Mouse (Mus musculus) fibroblast of lung, adult 2 months (primary cell): ENCODE measurements around the gene Hist1h1c.
A peak's percentile ranks its signal among the peaks of the same experiment; 100 is the strongest.
"Not testable (repeated sequence)": the region's sequence is repeated elsewhere in the genome, so short reads cannot be mapped to it uniquely, and the experiment has no call there.

Experiments used
- DNase-seq: peaks from one replicate; pipeline ENCODE4 v3.0.0-alpha.2; 2011; ENCODE audit warnings: low read depth

The Hist1h1c gene

DNA sequence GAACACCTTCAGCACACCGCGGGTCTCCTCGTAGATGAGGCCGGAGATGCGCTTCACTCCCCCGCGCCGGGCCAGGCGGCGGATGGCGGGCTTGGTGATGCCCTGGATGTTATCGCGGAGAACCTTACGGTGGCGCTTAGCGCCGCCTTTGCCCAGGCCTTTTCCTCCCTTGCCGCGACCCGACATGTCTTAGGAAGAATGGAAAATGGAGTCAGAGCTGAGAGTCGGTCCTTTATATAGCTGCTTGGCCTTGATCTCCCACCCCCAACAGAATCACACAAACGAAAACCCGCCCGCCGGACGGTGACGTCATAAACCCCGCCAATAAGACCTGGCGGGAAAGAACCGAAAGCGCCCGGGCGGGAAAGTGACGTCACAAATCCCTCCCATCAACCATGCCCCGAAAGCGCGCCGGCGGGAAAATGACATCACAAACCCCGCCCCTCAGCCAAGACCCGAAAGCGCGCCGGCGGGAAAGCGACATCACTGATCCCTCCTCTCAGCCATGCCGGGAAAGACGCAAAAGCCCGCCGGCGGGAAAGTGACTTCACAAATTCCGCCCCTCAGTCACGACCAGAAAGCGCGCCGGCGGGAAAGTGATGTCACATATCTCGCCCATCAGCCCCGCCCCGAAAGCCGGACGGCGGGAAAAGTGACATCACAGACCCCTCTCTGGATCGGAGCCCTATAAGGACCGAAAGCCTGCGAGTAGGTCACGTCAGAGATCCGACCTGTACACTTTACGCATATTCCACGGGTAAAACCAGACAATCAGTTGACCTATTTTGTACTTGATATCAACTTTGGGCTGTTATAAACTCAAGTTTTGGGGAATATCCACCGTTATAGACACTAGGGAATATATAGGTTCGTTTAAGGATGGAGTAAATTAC is 22.6 kb downstream of the Hist1h1c start, which contains the start of gene Hist1h4a:
Gene Hist1h4a (minus strand): TSS at position 259 of the 893 bp plus-strand sequence.
- peak; percentile 86 for DNase-seq

DNA sequence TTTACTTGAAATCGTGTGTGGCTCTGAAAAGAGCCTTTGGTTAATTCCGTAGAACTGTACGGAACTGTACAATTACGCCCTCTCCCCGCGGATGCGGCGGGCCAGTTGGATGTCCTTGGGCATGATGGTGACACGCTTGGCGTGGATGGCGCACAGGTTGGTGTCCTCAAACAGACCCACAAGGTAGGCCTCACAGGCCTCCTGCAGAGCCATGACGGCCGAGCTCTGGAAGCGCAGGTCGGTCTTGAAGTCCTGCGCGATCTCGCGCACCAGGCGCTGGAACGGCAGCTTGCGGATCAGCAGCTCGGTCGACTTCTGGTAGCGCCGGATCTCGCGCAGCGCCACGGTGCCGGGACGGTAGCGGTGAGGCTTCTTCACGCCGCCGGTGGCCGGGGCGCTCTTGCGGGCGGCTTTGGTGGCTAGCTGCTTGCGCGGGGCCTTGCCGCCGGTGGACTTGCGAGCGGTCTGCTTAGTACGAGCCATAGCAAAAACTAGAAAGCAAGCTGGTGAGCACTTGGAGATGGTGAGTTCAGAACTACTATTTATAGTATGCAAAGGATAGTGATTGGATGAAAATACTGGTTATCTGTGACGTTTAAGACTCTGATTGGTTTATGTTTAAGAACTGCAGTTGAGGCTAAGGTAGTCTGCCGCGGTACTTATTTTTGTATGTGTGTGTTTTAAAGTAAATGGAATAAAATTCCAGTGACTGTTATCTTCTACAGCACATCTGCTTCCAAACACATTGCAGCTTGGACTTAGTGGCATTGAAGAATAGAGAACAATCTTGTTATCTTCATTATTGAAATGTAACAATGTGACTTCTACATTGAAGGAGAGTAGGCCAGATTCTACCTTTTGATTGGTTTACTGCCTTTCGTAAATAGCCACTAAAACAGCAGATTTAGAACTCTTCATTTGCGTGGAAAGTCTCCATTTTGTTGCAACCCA is 23.5 kb downstream of the Hist1h1c start, which contains the start of gene Hist1h3a:
Gene Hist1h3a (minus strand): TSS at position 516 of the 951 bp plus-strand sequence.
- peak; percentile 70 for DNase-seq

GRCm38 (mm10) chr13:23763242-23763585 is 24.6 kb downstream of the Hist1h1c start:
- no peak for DNase-seq

- DNase-seq: no peak
These were observed 25.1 kb downstream of the Hist1h1c start, which contains the start of gene Hist1h1a for GRCm38 (mm10) chr13:23763586-23764323. Hist1h1a (plus strand) TSS chr13:23763666.

DNA sequence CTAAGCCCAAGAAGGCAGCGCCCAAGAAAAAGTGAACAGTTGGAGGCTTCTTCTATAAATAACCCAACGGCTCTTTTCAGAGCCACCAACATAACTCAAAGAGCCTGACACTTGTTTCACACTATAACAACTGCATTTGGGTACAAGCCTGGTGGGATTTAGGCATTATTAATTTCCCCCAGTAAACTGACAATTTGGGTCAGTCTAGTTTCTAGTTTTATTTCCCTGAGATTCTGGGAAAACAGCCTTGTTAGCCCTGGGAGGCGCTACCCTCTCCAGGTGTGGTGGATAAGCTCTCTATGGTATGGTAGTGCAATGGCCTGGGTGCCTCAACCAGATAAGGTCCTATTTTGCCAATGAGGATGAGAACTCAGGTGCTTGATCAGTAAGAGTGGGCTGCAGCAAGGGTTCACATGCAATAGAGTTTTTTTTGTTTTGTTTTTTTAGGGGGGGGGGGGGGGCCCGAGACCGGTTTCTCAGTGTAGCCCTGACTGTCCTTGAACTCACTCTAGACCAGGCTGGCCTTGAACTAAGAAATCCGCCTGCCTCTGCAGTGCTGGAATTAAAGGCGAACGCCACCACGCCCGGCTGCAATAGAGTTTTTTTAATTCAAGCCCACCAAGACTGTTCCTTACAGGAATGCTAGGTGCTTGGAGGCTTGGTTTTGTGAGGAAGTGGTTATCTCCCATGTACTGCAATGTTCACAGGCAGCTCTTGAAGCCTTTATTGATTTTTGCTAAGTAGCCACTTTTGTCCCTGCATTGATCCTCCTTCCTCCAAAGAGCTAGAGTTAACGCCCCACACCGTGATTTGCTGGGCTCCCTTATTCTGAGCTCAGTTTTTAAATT is 25.9 kb downstream of the Hist1h1c start:
- DNase-seq: no peak

DNA sequence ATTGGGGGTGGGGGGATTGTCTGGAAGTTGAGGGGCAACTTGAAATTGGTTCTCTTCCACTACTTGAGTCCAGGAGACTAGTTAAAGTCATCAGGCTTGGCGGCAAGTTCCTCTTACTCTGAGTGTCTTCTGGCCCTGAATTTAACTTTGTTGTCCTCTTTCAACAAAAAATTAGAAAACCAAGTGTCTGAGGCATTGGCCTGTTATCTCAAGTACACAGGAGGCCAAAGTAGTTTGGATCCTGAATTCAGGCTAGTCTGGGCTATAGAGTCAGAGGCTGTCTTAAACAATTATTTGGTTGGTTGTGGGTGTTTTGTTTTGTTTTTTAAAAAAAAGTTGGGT is 26.5 kb downstream of the Hist1h1c start:
- DNase-seq: no peak

DNA sequence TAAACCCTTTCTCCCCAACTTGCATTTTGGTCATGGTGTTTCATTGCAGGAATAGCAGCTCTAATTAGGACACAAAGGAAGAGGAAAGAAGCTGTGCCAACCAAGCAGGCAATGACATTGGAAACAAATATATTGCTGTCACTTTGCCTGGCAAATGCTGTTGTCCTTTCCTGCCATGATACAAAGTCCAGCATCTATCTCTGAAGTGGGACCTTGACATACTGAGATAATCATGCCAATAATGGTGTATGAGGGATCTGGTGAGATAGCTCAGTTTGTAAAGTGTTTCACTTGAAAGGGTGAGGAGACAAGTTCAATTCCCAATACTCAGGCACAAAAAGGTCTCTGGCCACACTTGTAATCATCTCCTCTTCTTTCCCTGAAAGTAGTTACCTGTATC is 28.2 kb downstream of the Hist1h1c start:
- no peak for DNase-seq

DNA sequence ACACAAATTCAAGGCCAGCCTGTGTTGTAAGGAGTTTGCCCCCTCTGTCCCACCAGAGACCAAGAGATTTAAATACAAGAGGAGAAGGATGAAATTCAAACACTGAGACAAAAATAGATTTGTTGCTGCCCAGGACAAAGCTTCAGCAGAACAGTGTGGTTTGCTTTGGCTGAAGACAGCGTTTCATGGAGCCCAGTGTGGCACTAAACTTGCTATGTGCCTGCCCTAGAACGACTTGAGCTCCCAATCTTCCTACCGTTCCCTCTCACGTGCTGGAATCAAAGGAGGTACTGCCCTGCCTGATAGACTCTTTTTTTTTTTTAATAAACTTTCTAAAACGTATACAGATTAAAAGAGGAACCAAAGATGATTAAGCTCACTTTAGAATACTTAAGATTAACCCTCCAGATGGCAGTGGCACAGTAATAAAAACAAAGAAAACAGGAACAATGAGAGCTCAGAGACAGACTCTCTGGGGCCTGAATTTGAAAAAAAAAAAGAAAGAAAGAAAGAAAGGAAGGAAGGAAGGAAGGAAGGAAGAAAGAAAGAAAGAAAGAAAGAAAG is 30.3 kb downstream of the Hist1h1c start:
- no peak for DNase-seq

- DNase-seq: not testable (repeated sequence)
These were observed 31.0 kb downstream of the Hist1h1c start, which contains the start of gene Trim38 for GRCm38 (mm10) chr13:23769613-23770012. Trim38 (plus strand) TSS chr13:23769913.

DNA sequence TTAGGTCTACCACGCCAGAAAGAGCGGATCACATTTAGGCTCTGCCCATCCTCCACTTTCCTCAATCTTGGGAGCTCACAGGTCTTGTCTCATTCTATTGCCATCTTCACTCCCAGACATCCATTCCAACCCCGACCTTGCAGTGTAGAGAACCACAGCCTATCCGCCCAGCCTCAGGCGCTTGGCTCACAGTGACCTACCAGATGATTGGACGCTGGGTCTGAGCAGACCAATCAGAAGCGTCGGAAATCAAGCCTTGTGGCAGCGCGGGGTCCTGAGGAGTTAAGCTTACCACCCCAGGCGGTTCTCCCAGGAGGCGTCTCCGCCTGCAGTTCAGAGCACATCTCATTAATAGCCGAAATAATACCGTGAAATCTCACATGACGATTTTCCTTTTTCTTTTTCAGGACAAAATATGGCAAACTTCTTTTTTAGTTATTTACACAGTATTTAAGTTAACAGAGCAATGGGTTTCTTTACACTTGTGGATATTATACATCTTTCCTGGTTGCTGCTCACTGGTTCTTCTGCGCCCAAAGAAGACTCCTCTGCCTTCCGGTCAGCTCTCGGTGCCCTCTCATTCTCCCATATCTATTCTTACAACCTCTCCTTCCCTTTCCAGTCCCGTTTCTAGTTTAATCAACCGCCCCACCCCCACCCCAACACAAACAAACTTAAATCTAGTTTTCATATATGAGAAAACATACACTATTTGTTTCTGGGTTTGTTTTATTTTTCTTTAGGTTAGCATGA is 34.1 kb downstream of the Hist1h1c start:
- no peak for DNase-seq

GRCm38 (mm10) chr13:23778339-23778738 is 39.7 kb downstream of the Hist1h1c start:
- no peak for DNase-seq

- no peak for DNase-seq
These were observed 40.4 kb downstream of the Hist1h1c start for GRCm38 (mm10) chr13:23779025-23779424.
